Mouse (Mus musculus): ENCODE measurements around the gene Prss3.
"Not testable (repeated sequence)": the region's sequence is repeated elsewhere in the genome, so short reads cannot be mapped to it uniquely, and the experiment has no call there.

The Prss3 gene

GRCm38 (mm10) chr6:41377578-41377977, at the start of gene Prss3:
Gene Prss3 (minus strand): TSS chr6:41377678.
- DNase-seq (ENCODE audit: low spot score in 2 of 2) = not testable (repeated sequence)

DNA sequence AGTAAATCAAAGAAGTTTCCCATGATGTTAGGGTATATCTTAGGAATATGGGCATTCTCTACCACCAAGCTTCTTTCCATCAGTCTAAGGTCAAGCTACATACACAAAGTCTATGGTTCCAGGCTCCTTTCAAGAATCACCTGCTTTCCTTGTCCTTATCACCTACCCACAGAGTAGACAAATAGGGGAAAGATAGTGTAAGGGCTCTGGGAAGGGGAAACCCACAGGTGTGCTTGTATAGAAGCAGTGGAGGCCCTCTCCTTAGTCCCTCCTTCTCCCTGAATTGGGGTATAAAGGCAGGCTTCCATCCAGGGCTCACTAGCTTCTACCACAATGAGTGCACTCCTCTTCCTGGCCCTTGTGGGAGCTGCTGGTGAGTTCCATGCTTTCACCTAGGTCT, 14.6 kb upstream of the Prss3 start, which contains the start of gene Gm5771:
Gene Gm5771, plus strand, starts transcription at position 301 of the 400 bp plus-strand sequence.
- DNase-seq (ENCODE audit: low spot score in 2 of 2) = not testable (repeated sequence)

DNA sequence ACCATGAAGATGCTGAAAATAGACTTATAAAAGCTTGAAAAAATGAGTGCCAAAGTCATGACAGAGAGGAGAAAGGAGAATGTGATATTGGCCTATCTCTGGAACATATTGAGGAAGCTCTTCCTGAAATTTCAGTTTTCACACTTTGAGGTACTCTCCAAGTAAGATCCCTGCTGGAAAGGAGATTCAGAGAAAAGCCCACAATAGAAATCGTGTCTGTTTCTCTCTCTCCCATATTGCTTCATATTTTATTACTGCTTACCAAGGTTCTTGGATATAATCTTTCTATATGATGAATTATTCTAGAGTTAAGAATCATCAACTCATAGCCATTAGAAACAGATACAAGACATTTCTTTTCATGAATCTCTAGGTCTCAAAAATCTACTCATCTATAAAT, 14.2 kb upstream of the Prss3 start:
- DNase-seq (ENCODE audit: low spot score in 2 of 2) = not testable (repeated sequence)

DNA sequence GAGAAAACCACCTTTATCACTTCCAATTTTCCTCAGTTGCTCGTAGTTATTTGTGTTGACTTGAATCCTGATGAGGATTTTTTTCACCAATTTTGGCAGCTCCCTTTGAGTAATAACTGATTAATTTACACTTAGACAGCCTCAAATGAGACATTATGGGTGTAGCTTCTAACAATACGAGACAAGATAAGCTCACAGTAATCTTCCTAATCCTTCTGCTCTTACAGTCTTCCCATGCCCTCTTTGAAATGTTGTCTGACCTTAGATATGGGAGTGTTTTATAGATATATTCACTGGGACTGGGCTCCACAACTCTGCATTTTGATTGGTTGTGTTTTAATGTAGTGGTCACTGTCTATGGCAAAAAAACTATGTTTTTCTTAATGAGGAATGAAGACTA, 9.3 kb upstream of the Prss3 start:
- DNase-seq (ENCODE audit: low spot score in 2 of 2) = no peak

DNA sequence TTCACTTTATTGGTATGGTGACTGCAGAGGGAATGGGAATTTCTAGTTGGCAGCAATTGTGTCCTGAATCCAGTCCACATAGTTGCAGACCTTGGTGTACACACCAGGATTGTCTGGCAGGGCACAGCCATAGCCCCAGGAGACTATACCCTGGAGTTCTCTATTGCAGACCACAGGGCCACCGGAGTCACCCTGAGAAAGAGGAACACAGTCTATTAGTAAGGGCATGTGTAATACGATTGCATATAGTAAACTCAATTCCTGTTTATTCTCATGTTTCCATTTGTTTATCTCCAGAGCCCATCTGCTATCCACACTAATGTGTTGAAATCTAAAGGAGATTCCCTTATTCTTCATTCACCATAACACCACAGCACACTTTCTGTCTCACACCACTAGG, 3.7 kb downstream of the Prss3 start:
- DNase-seq (ENCODE audit: low spot score in 2 of 2) = not testable (repeated sequence)

GRCm38 (mm10) chr6:41353932-41354331, 23.5 kb downstream of the Prss3 start, which contains the start of gene Try10:
Gene Try10 (plus strand): TSS chr6:41354105.
- no peak for DNase-seq (ENCODE audit: low spot score in 2 of 2)

Measured in left cerebral cortex, adult 9 months (tissue).